Mouse (Mus musculus): ENCODE data around the gene Hddc3.
"Not testable (repeated sequence)": the region's sequence is repeated elsewhere in the genome, so short reads cannot be mapped to it uniquely, and the experiment has no call there.

GRCm38 (mm10) chr7:80324816-80325119 lies 18.1 kb upstream of the Hddc3 start:
- TF ChIP-seq POLR2A (IDR thresholded peaks at IDR 0.05; ENCODE audit: borderline replicate concordance, extremely low read depth, low read depth, low read length); CTCF (IDR thresholded peaks at IDR 0.05; ENCODE audit: insufficient read depth, low read length): not testable (repeated sequence)
